Mouse (Mus musculus) adrenal gland, postnatal 10 days (tissue): ENCODE data around the gene Tpcn2. TPM values are rescaled to one million over a fixed set of nuclear protein-coding genes. Genes with fewer than 3 reads are reported as not detected.

Experiments
- DNase-seq: peaks from one replicate; pipeline ENCODE4 v3.0.0; 2021; ENCODE audit warnings: mixed read lengths
- total RNA-seq, 2 experiments: library from RNA; stranded (reverse); gene quantifications; 2 replicates each; pipeline ENCODE4 v1.2.3; 2021

The Tpcn2 gene
- total RNA-seq, 2 experiments from 2014 or later = 12.4 to 18.4 TPM

DNA sequence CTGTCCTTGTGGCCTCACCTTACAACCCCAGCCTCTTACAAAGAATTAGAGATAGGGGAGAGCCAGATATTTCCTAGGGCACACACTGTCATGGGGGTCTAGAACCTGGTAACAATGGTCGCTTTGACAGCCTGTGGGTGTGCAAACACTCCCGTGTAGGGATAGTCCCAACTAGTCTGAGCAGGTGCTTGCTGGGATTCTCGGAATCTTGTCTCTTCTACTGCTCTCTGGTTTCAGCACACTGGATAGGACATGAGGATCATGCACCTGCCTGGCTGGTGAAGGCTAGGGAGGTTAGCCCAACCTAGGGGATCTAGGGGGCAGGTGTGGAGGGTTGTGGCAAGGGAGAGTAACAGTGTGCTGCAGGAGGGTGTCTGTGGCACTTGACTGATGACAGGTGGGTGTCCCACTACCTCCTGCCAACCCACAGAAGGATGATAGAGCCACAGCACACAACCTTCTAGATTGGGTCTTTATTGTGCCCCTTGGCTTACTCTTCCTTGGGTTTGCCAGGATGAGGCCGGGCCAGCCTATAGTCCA, 78.4 kb downstream of the Tpcn2 start:
- DNase-seq = no peak

DNA sequence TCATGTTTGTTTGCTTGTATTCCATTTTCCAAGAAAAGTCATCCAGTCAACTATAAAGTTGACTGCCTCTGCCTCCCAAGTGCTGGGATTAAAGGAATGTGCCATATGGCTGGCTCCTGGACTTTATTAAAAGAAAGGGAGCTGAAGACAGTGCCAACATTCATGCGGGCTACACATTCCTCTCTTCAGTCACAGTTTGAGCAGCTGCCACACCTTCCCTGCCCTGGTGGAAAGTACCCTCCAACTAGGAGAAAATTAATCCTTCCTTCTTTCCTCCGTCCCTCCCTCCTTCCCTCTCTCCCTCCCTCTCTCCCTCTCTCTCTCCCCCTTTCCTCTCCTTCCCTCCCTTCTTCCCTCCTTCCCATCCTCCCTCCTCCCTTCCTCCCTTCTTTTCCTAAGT, 84.1 kb downstream of the Tpcn2 start:
- no peak for DNase-seq

DNA sequence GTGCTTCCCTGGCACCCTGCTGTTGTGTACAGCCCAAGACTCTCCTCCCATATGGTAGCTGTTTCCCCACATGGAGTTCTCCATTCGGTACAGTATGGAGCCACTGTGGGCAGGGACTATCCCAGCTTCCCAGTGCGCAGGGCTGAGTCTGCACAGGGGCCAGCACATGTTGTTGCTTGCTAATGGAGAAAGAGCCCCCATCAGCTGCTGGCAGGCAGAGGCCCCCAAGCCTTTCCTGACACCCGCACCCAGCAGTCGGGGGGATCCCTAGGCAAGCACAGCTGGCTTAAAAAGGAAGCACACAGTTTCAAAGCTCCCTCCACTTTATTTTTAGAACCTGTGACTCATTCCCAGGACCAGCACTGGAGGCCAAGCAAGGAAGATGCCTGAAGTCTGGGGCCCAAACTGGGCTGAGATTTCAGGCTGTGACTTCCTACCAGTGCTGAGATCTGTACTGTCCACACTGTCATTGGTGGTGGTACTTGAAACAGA, 85.5 kb downstream of the Tpcn2 start:
- peak; percentile 40 for DNase-seq

DNA sequence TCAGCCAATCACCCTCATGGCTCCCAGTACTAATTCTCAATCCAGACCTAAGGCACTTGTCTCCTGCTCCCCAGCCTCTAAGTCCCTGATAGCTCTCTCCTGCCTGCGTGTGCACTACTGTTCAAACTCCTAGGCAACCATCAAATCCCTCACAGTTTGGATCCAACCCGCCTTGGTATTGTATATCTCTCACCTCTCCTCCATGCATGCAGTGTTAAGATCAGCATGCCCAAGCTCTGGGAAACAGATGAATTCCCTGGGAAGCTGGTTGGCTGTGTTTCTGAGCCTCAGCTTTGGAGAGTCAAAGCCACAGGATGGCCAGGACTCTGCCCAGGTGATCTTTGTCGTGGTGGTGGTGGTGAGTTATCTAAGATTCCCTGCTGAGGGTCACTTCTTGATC, 86.1 kb downstream of the Tpcn2 start:
- no peak for DNase-seq

DNA sequence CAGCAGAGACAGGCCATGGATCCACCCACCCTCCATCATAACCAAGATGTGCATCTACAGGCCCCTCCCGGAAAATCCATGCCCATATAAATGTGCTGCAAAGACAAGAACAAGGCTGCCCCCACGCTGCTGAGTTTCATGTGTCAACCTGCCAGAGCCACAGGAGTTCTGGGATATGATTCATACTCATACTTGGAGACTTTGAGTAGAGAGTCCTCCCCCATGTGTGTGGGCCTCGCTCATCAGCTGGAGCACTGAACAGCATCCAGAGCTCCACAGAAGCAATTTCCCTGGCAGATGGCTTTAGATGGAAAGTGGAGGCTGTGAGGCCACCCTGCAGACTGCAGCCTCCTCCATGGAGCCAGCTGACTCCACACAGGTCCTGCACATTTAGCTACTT, 86.8 kb downstream of the Tpcn2 start:
- no peak for DNase-seq

DNA sequence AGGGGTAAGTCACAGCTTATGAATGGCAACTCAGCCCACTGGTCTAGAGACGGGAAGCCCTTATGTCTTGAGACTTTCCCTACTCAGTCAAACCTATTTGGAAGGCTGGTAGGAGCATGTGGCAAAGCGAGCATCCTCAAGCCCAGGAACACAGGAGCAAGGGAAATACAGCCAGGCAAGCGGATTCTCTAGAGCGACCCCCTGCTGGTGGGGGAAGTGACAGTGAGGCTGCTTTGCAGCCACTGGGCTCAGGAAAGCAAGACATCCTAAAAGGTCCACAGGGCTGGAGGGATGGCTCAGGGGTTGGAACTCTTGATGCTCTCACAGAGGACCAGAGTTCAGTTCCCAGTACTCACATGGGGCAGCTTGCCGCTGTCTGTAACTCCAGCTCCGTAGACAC, 87.5 kb downstream of the Tpcn2 start:
- no peak for DNase-seq

DNA sequence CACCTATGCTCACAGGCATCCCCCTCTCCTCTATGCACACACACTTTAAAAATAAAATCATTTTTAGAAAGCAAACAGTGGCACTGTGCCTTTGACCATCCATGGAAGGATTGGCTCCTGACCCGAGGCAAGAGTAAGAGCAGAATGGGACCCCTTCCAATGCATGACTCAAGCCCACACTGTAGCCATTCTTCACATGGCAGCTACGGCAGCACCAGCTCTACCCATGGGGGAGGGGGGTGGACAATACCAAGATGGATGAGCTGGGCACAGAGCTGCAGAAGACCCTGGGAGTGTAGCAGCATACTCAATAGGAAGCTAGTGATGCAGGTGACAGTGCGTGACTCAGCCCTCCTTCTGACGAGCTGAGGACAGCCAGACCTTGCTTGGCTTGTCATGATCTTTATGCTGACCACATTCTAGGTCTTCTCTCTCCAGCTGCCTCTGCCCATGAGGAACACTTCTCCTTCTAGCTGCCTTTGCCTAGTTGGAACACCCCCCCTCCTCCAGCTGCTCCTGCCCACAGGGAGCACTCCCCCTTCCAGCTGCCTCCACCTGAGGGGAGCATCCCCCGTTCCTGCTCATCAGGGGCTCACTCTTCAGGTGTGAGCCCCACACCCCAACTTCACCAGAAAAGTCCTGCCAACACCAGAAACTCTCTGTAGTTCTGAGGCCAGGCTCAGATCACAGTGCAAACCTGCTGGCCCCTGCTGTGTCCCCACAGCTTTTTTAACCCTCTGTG, 88.5 kb downstream of the Tpcn2 start:
- peak; percentile 31 for DNase-seq

DNA sequence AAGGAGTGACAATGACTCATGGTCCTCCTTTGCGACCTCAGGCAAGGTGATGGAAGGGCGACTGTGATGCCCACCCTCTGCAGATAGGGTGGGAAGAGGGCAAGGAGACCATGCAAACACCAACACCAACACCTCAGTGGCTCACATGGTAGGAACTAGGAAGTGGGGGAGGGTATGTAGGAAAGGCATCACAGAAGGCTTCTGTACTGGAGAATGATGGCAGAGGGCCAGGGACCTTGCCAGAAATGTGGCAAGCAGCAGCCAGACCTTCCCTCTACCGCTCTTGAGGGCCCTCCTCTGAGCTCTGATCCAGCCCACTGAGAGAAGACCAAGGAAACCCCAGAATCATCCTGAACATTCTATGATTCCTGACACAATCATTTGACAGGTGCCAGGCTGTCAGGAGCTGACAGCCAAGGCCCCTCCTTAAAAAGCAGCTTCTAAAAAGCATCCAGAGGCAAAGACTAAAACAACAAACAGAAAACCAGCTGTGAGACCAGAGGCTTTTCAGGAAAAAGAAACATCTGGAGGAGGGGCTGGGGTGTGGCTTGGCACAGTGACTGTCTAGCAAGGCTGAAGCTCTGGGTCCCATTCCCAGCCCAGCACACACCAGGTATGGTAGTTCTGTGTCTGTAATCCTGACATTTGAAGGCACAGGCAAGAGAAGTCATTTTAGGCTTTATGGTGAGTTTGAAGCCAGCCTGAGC, 89.2 kb downstream of the Tpcn2 start:
- DNase-seq = peak; percentile 78

DNA sequence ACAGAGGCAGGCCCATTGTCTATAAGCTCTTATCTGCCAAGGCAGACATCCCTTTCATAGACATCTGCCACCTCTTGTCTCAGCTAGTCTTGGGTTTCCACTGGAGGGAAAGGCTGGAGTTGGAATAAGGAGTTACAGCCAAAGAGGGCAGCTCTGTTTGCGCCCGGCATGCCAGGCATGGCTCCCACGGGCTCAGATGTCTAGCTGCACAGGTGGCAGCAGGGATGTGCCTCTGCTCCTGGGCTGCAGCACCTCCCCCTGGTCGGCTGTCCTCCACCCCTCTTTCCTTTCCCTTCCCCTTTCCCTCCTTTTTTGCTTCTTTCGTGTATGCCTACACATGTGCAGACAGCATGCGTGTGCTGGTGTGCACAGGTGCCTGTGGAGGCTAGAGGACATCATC, 91.0 kb downstream of the Tpcn2 start:
- no peak for DNase-seq

DNA sequence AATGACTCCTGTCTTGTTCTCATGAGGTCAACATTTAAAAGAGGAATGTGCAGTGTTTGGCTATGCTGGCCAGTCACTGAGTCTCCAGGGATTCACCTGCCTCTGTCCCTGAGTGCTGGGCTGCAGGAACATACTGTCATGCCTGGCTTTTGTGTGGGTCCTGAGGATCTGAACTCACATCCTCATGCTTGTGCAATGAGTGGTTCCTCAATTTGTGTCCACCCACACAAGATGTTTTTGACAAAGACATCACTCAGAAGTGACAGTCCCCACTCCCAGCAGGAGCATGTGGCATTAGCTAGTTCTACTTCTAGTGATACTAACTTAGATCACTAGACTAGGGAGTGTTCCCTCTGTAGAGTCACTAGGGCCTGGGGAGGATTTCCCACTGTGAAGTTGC, 93.3 kb downstream of the Tpcn2 start:
- DNase-seq = no peak

DNA sequence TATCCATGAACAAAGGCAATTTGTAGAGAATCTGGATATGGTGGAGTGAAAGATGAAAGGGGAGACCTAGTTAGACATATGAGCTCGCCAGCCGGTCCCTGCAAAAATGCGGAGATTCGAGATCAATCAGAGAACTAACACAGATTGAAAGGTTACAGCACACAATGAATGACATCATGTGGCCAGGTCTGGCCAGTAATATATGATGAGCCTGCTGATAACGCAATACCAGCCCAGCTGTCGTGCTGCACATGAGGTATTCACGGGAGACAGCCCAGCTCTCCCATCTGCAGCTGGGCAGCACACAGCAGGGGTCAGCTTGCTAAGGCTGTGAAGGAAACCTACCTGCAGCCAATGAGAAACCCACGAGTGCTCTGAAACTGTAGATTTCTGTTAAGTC, 94.5 kb downstream of the Tpcn2 start:
- DNase-seq = no peak

DNA sequence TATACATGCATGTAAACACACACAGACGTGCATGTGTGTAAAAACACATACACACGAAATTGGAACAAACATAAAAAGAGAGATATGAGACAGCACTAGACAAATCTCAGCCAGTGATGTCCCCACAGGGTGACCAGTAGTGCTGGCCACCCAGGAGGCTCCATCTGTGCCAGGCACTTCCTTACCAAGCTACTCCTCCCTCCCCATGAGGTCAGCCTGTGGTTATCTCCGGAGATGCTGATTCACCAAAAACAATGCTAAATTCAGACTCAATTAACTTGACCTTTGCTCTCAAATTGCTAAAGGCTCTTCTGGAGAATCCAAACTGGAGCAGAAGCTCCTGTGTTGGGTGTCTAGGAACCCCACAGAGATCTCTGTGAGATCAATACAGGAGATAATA, 96.0 kb downstream of the Tpcn2 start:
- no peak for DNase-seq

DNA sequence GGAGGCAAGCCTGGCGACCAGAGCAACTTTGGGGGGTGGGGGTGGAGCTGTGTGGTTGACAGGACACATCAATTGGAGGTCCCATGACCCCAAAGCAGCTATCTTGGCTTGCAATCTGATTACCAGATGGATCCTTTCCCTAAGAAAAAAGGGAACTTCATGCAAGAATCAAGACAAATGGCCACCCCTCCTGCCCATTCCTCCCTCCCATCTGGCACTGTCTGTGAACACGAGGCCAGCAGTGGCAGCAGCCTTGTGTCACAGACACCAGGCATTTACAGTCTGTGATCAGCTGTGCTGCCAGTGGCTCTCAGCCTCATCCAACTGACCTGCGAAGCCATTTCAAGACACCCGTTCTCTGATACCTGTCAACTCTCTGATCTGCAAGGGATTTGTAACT, 101.4 kb downstream of the Tpcn2 start:
- DNase-seq = no peak

DNA sequence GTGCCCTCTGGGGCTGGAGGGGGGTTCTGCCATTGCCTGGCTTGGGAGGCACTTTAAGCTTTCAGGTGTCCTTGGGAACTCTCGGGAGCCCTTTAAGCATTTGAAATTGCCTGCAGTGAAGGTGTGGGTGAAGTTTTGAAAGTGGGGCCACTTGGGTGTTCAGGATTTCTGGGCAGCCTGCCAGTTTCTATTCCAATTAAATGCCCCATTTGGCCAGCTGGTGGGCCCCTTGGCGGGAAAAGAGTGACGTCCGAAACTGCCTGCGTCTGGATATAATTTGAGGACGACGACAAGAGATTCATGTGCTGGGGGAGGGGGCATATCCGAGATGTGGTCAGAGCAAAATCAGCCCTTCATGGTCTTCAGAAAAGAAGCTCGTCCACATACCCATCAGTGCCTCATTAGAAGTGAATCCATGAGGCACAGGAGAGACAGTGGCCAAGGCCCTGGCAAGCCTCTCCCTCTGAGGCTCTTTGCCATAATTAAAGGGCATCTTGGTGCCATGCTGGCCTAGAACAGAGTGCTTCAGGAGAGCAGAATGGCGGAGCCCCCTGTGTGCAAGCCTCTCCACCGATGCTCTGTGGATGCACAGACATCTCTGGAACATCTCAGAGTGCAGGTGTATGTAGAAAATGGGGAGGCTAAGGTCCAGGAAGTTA, 102.3 kb downstream of the Tpcn2 start:
- DNase-seq = no peak

DNA sequence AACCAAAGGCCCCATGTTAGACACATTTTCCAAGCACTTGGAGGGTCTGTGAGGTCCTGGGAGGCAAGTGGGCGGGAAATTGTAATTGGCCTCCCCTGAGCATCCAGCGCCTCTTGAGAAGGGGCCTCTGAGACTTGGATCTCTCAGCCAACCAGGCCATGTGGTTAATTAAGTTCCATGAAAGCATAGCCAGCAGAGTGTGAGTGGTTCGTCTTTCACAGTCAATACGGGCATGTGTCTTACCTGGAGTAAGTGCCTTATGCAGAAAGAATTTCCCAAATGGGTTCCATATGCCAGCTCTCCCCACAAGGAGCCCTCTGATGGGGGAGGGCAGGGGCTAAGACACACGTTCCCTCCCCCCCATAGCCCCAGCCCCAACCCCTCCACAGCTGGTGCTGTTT, 104.1 kb downstream of the Tpcn2 start:
- no peak for DNase-seq

DNA sequence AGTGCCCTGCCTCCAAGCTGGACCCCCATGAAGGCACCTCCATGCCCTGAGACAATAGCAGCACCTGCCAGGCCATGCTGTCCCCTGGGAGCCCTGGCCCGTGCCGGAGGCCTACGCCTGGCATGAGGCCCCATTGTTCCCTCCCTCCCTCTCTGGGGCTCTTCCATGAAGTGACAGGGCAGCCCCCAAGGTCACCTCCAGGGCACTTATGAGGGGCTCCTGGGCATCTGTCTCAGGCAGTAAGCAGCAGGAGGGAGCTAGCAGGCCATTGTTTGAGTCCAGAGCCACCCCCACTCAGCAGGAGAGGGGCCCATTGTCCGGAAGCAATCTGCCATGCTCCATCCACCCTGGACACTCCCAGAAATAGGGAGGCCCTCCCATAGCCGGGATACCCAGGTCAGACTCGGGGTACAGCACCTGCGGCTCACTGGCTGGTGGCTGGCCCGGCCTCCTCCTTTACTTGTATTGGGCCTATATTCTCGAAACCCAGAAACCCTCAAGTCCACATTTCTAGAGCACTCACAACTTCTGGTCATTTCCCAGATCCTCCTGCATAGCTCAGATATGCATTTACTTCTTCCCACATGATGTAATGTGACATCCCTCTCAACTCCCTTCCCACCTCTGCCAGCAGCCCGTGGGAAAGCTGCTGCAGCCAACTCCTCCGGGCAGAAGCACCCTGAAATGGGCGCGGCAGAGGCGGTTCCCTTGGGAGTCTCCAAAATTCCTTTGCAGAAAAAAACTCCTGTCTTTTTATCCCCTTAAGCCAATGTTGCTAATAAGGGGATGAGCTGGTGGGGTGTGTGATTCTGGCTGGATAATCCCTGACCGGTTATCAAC, 106.8 kb downstream of the Tpcn2 start:
- no peak for DNase-seq

DNA sequence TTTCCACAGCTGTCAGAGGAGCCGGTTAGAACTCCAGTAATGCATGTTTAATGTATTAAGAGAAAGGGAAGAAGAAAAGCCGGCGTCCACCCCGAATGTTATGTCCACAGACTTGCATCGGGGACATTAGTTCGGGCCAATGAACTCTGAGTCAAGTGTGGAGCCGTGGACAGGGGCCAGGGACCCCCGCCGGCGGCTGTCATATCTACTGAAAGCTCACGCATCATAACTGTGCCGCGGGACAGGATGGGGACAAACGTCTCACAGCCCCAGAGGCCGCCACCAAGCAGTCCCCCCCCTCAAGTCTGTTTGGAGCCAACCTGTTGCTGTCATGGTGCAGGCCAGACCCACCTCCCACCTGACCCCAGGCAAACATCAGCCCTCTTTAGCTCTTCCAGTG, 110.2 kb downstream of the Tpcn2 start:
- no peak for DNase-seq

DNA sequence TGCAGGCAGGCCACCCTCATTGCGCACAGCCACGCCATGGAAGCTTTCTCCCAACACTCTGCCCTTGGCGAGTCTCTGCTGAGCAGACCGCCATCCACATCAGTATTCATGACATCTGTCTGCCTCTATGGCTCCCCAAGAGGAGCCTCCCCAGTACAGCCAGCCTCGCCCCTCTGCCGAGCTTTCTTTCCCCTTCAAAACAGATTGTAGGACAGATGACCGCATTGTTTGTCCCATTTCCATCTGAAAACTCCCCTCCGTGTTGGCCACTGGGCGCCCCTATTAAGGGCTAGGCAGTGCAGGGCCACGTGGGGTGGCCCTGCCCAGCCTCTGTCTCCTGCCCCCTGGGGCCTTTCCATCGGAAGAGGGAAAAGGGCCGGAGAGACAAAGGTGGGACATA, 110.7 kb downstream of the Tpcn2 start:
- no peak for DNase-seq

DNA sequence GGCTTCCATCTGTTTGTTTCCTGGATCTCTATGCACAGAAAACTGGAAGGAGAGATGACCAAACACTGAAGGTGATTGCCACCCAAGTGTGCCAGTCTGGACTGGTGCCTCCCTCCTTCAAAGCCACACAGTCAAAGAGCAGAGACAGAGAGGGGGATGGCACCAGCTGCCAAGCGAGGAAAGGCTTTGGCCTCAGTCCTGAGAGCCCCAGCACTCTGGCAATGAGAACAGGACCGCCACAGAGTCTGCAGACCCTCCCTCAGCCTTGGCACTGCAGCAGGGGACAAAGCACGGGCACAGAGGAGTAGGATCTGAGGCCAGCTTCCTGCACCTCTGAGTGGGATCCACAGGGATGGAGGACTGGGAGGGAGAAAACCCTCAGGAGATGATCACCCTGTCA, 114.1 kb downstream of the Tpcn2 start:
- no peak for DNase-seq

DNA sequence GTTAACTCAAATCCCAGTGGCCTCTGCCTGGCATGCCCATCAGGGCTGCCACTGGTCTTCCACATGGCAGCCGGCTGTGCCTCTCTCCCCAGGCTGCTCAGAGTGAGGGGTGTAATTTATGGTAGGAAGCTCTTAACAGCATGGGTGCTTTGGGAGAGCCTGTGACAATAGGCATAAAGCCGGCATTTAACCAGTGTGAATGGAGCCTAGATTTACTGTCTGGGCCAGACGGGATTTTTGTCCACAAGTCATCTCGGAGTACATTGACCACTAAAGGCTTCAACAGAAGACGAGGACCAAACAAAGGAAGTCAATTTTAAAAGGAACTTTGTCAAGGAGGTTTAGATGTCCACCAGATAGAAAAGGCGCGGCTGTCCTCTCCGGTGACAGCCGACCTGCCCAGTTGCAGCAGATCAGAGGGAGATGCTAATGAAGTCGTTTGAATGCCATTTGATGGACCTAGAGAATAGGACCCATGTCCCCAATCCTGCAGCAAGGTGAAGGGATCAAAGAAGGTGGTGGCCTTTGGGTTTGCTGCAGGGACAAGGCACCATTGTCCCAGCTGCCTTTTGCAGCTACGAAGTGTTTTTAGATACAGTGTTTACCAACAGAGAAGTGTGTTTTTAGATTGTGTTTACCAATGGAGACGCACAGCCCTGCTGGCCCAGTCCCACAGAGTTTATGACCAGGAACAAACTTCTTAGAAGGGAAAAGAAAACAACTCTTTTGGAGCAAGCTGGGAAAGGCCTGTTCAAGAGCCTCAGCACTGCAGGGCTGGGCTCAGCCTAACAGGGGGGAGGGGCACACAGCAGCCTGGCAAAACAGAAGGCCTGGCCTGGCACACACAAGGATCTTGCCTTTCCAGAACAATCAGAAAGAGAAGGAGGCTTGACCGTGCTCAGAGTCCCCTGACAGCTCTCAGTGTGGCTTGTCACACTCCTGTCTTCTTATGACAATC, 124.2 kb downstream of the Tpcn2 start:
- peak; percentile 51 for DNase-seq

DNA sequence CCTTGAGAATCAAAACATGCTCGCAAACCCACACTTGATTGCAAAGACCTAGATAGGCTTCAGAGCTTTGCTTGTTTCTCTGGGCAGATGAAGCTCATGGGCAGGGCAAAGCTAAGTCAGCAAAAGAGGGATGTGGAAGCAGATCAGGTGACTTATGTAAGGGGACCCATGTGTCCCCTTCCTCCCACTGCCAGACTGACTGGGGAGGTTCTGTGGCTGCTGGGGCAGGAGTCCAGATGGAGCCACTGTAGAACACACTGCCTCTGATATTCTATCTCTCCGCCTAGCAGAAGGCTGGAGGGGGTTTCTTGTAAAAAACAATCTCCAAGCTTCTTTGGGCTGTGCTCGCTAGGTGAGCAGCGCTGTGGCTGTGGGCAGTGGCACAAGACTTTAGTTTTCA, 128.1 kb downstream of the Tpcn2 start:
- no peak for DNase-seq
